Mouse (Mus musculus) G1E (cell line): ENCODE measurements around the gene Adamts4. TPM values are rescaled to one million over a fixed set of nuclear protein-coding genes. Genes with fewer than 3 reads are reported as not detected.

Experiments
- ATAC-seq: 2 replicates; pipeline ENCODE4 v1.8.0; 2016; ENCODE audit warnings: mild to moderate bottlenecking; ENCODE audit not compliant: insufficient number of reproducible peaks, poor library complexity, low FRiP score, severe bottlenecking; ENCODE audit errors: extremely low read depth
- DNase-seq: peaks from one replicate; pipeline ENCODE4 v3.0.0; 2012; ENCODE audit warnings: low spot score
- H3K27me3 ChIP-seq: 2 replicates; pipeline ENCODE4 v1.6.1; 2012; ENCODE audit warnings: mild to moderate bottlenecking, low read length, inconsistent platforms; ENCODE audit not compliant: insufficient read depth
- H3K36me3 ChIP-seq: replicated peaks from 2 replicates; pipeline ENCODE3; 2012; ENCODE audit warnings: mild to moderate bottlenecking, inconsistent platforms
- H3K4me1 ChIP-seq: 2 replicates; pipeline ENCODE4 v1.6.1; 2012; ENCODE audit warnings: low read depth, low read length, inconsistent platforms, mixed read lengths; ENCODE audit not compliant: insufficient read depth
- H3K4me3 ChIP-seq: 2 replicates; pipeline ENCODE4 v1.5.1; 2012; ENCODE audit warnings: low read depth, mild to moderate bottlenecking, inconsistent platforms, low read length, moderate library complexity, mixed read lengths
- H3K9me3 ChIP-seq: replicated peaks from 2 replicates; pipeline ENCODE4 v1.6.1; 2012; ENCODE audit warnings: inconsistent platforms
- CTCF ChIP-seq: IDR thresholded peaks from 2 replicates; pipeline ENCODE4 v1.5.1; 2012; ENCODE audit warnings: low read depth, low read length, inconsistent platforms, mixed read lengths
- GATA1 ChIP-seq: IDR thresholded peaks from 2 replicates; pipeline ENCODE4 v1.6.1; 2012; ENCODE audit warnings: borderline replicate concordance, low read length, inconsistent platforms, mixed read lengths
- GATA2 ChIP-seq: IDR thresholded peaks from 2 replicates; pipeline ENCODE4 v1.6.1; 2012; ENCODE audit warnings: low read depth, low read length, inconsistent platforms, borderline replicate concordance
- POLR2AphosphoS5 ChIP-seq: IDR thresholded peaks from 2 replicates; pipeline ENCODE4 v1.6.1; 2012; ENCODE audit warnings: low read depth, low read length, inconsistent platforms; ENCODE audit not compliant: insufficient replicate concordance
- TAL1 ChIP-seq: conservative IDR thresholded peaks from 2 replicates; pipeline ENCODE4 v1.6.1; 2012; ENCODE audit warnings: low read depth, low read length, inconsistent platforms, mixed read lengths
- polyA plus RNA-seq: library from polyadenylated mRNA; stranded (reverse); fragments of >175 nt; gene quantifications from 2 replicates; pipeline ENCODE4 v1.2.3, GENCODE M21; 2012
- total RNA-seq, 2 experiments: library from RNA; stranded (forward) in 1 of 2; stranded (reverse) in 1 of 2; fragments of 200-1000 nt in 1 of 2; fragments of >200 nt in 1 of 2; fragmentation: Nextera tagmentation in 1 of 2; gene quantifications; 2 replicates each; pipeline ENCODE4 v1.2.3; 2014 to 2017

The Adamts4 gene
- total and polyA plus RNA-seq, 3 experiments: 0.16 to 0.60 (median 0.20) TPM

GRCm38 (mm10) chr1:171245353-171245752, 4.9 kb upstream of the Adamts4 start:
- DNase-seq (no peak), ATAC-seq (no peak)
- TF ChIP-seq GATA2: no peak
- TF ChIP-seq TAL1: no peak
- TF ChIP-seq CTCF: no peak
- no peak for TF ChIP-seq GATA1
- no peak for TF ChIP-seq POLR2AphosphoS5
- H3K9me3 ChIP-seq: no peaks in the 10 kb centered on the region
- peaks cover 7% of the 10 kb centered on the region for H3K27me3 ChIP-seq
- H3K36me3 ChIP-seq: peaks cover 49% of the 10 kb centered on the region
- H3K4me1 ChIP-seq: peaks cover 52% of the 10 kb centered on the region
- no peak overlapping the region for H3K4me3 ChIP-seq

GRCm38 (mm10) chr1:171246709-171247452, 3.3 kb upstream of the Adamts4 start:
- peak; percentile 90 for ATAC-seq
- Histone ChIP-seq H3K27me3 (peaks cover 21% of the 10 kb centered on the region), H3K4me1 (peaks cover 62% of the 10 kb centered on the region), H3K9me3 (no peaks in the 10 kb centered on the region), H3K4me3 (peak overlapping the region; percentile 83), H3K36me3 (peaks cover 33% of the 10 kb centered on the region)
- peak; percentile 93 for DNase-seq
- TF ChIP-seq TAL1 (no peak), CTCF (peak; percentile 65)

GRCm38 (mm10) chr1:171247453-171247841, 2.8 kb upstream of the Adamts4 start:
- H3K4me1 ChIP-seq: peaks cover 67% of the 10 kb centered on the region
- peak overlapping the region; percentile 83 for H3K4me3 ChIP-seq
- no peaks in the 10 kb centered on the region for H3K9me3 ChIP-seq
- DNase-seq (peak; percentile 54), ATAC-seq (peak; percentile 19; the same call in 1 of the 2 replicates)
- H3K27me3 ChIP-seq: peaks cover 27% of the 10 kb centered on the region
- TF ChIP-seq GATA2 (no peak), TAL1 (no peak), POLR2AphosphoS5 (no peak), GATA1 (no peak), CTCF (no peak)
- peaks cover 29% of the 10 kb centered on the region for H3K36me3 ChIP-seq

GRCm38 (mm10) chr1:171247916-171248315, 2.3 kb upstream of the Adamts4 start:
- no peak for DNase-seq
- Histone ChIP-seq H3K27me3 (peaks cover 32% of the 10 kb centered on the region), H3K4me1 (peaks cover 67% of the 10 kb centered on the region), H3K9me3 (no peaks in the 10 kb centered on the region), H3K4me3 (peak overlapping the region; percentile 83; the same call in 1 of the 2 replicates), H3K36me3 (peaks cover 24% of the 10 kb centered on the region)
- TF ChIP-seq GATA1 (no peak), GATA2 (no peak), TAL1 (no peak), POLR2AphosphoS5 (no peak), CTCF (no peak)
- ATAC-seq: no peak

- DNase-seq: no peak
- ATAC-seq: no peak
- H3K36me3 ChIP-seq: peaks cover 18% of the 10 kb centered on the region
- H3K4me3 ChIP-seq: no peak overlapping the region
- no peak for TF ChIP-seq CTCF
- no peak for TF ChIP-seq GATA2
- no peak for TF ChIP-seq TAL1
- no peak for TF ChIP-seq GATA1
- no peak for TF ChIP-seq POLR2AphosphoS5
- peaks cover 64% of the 10 kb centered on the region for H3K4me1 ChIP-seq
- peaks cover 35% of the 10 kb centered on the region for H3K27me3 ChIP-seq
- H3K9me3 ChIP-seq: no peaks in the 10 kb centered on the region
Observed at GRCm38 (mm10) chr1:171248386-171249226, 1.6 kb upstream of the Adamts4 start.
